Mouse (Mus musculus) adrenal gland (tissue): ENCODE results near the gene 2200002D01Rik.

ENCODE experiments used
- intact Hi-C: fragments of 180-260 bp; cut with DNase I; formaldehyde crosslinking; loops from one replicate; pipeline ENCODE4 v1.15.1; 2025

Gene 2200002D01Rik

DNA sequence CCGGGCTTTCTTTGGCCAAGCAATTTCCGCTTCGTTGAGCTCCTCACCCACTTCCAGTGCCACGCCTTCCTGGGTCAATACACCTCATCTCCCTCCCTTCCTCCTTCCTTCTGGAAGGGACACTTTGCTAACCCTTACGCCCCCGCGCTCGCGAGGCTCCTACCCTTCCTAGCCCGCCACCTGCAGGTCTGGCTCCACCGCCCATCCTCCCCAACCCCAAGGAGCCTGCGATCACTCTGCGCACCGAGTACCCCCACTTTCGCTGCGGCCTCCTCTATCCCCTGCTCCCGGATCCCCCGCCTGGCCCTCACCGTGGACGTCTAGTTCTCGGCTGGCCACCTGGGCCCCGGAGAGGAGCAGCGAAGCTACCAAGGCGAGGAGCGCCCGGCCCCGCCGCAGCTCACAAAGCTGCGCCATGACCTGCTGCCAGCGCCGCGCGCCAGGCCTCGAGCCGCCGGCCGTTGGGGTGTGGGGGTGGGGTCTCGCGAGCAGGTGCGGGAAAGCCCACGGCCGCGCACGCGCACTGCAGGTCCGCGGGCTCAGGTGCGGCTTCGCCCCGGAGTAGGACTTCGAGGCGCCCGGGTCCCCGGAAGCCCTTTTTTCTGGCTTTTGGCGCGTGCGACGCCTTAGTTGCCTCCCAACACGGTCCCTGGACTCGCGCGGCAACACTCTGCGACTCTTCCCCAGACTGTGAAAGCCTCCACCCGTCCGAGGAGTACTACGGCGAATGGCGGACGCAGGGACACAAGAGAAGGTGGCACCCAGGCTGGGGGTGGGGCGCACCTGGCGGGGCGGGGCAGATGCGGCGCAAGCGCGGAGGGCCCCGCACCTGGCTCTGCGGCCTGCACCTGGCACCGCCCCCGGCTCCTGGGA, 33.2 kb upstream of the 2200002D01Rik start, which contains the start of gene Spint2:
TSS of gene Spint2 (minus strand) at position 712 of the 873 bp plus-strand sequence.
- intact Hi-C loops: no loop called here

DNA sequence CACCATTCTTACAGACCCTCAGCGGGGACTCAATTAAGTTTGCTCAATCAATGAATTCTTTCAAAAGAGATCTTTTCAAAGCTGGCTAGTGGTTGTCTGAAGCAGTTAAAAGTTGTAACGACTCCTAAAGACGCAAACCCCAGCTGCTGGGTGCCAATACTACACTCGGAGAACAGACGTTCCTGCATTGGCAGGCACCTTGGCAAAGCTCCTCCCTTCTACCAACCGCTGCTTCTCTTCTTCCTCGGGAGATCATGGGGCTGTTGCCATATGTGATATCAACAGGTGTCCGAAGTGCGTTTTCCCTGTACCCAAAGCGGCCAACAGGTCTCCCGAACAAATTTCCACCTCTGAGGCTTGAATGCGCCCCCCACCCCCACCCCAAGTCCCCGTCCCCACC, 32.5 kb upstream of the 2200002D01Rik start:
- intact Hi-C loops: no loop called here

DNA sequence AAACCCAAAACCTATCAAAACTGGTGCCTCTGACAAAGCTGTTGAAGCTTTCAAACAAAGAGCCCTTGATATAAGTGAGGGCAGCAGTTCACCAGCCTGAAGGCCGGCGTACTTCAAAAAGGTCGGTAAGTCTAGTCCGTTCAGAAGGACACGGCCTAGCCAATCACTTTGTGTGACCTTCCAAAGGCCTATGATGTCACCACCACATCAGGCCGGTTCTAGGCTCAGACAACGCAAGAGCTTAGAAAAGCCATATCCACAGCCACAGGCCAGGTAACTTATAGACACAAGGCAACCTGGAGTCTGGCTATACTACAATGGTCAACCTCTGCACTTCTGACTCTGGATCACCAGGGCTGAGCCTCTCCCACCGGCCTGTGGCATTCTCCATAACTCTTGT, 31.7 kb upstream of the 2200002D01Rik start:
- intact Hi-C loops: no loop called here

DNA sequence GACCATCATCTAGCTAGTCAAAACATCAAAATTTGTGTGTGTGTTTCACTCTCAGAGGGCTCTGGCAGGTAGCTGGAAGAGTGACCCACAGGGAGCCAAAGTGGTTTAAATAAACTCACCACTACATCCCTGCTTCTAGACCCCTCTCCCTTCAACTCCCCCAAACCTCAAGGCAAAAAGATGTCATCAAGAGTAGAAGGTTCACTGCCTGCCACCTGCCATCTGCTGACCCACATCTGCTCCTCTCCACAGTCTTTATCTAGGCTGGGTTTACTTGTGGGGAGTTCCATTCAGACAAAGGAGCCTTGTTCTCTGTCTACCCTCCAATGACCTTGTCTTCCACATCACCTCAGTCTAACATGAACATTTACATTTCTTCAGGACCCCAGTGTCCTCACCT, 31.0 kb upstream of the 2200002D01Rik start:
- intact Hi-C loops: no loop called here

DNA sequence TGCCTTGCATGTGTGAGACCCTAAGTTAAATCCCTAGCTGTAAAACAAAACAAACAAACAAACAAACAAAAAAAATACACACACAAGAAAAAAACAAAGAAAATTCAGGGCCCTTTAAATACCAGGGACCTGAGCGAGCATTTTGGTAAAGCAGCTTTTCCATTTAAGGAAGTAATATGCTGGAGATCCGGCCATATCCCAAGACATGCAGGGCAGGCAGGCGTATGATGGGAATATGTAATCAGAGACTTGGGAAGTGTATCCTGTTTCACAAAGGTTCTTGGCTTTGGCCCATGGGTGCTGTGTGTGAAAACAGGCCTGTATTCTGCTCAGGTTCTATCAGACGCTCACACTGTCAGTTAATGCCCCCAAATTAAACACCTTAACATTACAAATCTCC, 29.2 kb upstream of the 2200002D01Rik start:
- intact Hi-C loops: no loop called here

DNA sequence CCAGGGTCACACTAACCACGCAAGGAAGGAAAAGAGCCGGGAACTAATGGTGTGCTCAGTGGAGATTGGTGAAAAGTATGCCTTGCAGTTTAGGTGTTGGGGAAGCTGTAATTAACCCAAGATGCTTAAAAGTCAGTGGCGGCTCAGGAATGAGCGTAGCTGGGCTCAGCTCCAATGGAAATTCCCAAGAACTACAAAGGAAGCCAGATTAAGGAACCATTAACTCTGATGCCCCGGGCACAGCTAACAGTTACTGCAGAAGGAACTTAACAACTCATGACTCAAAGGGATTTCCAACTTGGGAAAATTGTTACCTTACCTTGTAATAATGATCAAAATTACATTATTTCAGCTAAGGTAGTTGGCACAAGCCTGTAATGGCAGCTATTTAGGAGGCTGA, 28.4 kb upstream of the 2200002D01Rik start:
- intact Hi-C loops: no loop called here

DNA sequence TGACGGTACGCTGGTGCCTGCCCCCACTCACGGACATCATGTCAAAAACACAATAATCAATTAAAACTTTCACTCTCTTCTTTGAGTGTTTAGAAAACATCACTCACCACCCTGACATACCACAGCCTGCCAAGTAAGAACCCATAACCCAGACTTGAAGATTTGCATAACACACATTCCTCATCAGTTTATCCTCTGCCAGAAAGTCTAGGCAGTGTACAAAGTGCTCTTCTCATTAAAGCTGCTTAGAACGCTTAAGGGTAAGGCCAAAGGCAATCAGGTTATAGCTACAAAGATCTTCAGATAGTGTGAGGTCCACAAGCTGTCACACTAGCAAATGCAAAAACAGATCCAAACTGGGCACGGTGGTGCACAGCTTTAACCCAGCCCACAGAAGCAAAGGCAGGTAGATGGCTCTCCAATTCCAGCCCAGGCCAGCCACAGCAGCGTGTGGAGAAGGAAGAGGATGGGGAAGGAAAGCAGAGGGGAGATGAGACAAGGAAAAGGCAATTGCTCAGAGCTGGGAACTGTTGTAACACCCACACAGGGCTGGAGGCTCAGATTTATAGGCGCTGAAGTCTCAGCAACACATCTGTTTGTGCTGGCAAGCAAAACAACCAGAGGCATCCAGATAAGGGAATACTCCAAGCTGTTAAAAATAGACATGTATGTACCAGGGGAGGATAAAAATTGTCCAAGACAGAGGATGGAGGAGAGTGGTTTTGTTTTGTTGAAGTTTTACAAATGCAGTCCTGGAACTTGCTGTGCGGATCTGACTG, 23.6 kb upstream of the 2200002D01Rik start:
- intact Hi-C loops: no loop called here

DNA sequence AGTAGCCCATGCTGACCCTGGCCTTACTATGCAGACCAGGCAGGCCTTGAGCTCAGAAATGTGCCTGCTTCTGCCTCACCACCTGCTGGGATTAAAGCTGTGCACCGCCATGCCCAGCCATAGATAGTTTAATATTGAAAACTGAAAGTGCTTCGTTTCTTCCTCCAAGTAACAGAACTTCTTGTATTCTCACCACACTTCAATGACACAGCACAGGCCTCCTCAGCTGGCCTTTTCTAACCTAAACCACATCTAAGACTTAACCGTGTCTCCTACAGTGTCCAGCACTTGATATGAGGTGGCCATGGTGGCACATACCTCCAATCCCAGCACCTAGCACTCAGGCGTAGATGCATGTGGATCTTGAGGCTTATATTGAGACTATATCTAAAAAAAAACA, 22.2 kb upstream of the 2200002D01Rik start:
- intact Hi-C loops: no loop called here

DNA sequence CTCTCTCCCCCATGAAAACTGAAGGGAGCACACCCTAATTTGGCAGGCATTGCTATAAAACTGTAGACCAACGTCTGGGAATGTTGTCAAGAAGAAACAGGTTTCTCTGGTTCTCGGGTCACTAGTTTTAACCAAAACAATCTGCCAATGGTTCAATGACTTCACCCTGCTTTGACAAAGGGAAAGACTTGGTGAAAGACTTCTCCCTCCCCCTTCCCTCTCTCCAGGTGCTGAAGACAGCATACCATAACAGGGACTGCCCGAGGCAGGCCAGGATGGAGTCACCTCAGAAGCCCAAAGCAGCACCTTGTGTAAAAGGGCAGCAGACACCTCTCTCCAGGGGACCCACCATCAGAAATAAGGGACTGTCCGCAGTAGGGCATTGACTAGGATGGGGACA, 18.7 kb upstream of the 2200002D01Rik start:
- intact Hi-C loops: no loop called here

DNA sequence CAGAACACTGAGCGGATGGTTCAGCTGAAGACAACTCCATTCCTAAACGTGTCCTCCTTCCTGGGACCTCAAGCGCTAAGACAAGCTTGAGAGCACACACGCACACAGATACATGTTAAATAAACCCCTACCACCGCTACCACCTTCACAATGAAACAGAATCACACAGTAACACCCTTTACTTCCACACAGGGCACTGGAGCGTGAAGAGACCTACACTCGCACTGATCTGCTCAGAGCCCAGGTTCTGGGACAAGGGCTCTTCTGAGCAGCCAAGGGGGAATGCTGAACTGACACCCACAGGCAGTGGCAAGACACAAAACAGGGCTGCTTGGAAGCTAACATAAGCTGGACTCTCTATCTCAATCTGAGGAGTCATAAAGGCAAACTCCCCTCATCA, 17.4 kb upstream of the 2200002D01Rik start:
- intact Hi-C loops: no loop called here

DNA sequence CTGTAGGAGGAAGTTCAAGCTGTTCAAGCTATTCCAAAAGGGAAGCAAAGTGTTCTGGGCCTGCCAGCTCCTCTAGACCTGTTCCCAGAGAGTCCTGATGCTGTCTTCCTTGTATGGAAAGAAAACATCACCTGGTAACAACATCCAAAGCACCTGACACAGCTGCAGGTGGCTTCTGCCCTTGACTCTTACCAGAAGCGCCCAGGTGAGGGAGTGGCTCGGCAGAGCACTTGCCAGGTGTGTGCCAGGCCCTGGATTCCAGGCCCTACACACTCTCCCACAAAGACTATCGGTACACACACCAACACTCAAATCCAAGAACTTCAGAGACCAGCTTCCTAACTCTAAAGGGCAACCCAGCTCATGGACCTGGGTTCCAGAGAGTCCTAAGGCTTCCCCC, 15.6 kb upstream of the 2200002D01Rik start:
- intact Hi-C loops: no loop called here

DNA sequence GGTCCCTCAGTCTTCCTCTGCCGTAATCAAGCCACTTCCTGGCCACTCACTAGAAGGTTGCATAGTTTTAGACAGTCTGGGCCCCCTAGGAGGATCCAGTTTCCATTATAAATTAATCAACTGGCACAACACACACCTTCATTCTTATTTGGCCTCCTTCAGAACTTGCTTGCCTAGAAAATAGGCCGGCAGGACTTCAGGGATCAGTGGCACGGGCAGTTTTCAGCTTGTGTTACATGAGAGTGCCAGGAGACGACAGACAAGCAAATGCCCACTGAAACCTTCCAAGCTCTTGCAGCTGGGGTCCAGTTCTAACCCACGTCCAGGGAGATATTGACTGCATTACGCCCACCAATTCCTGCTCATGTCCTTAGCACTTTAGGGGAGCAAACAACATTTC, 13.9 kb upstream of the 2200002D01Rik start:
- intact Hi-C loops: no loop called here

DNA sequence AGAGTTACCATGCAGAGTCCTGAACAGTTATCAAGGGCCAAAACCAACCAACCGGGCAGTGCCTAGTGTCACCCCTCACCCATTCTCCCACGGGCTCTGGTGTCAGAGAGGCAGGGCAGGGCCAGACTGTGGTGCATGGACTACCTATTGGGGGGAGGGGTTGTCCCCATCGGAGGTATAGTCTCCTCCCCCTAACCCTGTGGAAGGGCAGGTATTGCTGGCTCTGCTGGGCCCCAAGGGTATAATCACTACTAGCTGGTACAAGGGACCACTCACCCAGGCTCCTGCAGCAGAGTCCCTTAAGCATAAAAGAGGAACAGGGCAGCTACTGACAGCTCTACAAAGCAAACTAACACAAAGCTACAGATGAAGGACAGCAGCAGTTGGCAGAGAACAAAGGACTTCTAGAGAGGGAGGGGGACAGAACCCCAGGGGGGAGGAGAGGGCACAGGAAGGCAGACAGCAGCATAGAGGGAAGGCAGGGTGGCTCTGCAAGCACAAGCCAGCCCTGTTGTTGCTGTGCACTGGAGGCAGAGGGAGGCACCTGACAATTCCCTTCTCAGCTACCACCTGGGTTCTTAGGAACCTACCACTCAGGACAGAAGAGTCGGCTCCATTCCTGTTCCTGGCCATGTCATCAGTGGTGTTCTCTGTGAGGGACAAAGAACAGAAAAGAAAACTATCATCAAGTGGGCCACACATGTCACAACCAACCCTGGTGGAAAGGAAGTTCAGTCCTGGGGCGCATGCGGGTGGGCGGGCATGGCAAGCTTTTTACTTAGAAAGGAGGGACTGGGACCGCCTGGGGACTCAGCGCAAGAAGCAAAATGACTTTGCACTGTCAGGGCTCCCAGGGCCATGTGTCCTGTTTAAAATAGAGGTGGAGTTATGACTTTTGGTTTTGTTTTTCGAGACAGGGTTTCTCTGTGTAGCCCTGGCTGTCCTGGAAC, 11.8 kb upstream of the 2200002D01Rik start:
- intact Hi-C loops: no loop called here

DNA sequence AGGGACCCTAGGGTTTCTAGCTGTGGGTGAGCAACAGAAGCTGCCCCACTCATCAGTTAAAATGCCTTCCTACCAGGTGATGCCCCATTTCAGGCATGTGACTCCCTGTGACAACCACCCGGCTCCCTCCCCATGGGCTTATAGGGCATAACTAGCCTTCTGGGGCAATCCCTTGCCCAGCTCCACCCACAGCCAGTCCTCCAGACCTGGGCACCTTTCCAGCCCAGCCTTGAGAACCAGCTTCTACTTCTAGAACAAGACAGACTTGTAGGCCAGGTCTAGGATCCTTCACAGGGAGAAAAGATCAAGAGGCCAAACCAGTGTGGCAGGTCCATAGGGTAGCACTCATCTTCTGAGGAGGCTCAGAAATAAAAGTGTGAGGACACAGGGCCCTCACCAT, 9.1 kb upstream of the 2200002D01Rik start:
- intact Hi-C loops: no loop called here

DNA sequence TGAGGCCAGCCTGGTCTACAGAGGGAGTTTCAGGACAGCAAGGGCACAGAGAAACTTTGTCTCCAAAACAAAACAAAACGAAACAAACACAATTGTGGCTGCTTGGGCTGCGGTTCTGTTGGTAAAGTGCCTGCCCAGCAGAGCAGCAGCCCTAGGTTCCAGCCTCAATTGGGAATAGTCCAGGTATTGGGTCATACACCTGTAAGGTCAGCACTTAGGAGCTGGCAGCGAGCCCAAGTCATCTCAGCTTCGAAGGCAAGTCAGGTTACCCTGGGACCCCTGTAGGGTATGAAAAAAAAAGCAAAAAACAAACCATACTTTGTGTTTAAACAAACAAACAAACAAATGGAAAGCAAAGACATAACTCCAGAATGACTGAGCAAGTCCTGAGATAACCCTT, 7.6 kb upstream of the 2200002D01Rik start:
- intact Hi-C loops: no loop called here

DNA sequence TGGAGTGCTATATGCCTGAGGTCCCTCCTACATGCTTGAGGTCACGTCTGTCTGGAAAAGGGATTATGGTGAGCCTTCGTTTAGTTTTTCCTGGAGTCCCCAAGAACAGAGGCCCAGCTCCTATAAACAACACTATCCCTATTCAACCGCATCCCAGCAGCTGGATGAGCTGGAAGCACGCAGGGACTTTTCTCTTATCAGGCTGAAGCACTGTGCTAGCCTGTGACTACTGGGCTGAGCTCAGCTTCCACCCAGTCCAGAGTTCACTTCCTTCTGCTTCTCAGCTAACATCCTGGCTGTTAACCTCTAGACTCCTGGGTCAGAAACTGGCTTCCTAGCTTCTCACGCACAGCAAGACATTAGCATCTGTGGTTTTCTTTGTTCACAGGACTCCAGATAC, 5.6 kb upstream of the 2200002D01Rik start:
- intact Hi-C loops: no loop called here

DNA sequence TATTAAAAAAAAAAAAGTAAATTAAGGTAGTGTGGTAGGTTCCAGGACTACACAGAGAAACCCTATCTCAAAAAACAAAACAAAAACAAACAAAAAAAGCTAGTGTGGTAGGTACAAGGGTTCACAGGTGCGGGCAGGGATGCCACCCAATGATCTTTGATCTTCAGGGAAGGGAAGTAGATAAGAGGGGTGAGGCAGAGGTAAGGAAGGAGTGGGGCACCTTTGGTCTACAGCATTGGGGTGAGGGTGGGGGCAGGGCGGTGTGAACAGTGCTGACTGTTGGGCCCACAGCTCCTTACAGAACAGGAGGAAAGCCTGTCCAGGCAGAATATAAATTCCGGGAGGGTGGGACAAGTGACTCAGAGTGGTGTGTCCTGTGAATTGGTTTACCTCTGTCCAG, 2.9 kb upstream of the 2200002D01Rik start:
- intact Hi-C loops: no loop called here

DNA sequence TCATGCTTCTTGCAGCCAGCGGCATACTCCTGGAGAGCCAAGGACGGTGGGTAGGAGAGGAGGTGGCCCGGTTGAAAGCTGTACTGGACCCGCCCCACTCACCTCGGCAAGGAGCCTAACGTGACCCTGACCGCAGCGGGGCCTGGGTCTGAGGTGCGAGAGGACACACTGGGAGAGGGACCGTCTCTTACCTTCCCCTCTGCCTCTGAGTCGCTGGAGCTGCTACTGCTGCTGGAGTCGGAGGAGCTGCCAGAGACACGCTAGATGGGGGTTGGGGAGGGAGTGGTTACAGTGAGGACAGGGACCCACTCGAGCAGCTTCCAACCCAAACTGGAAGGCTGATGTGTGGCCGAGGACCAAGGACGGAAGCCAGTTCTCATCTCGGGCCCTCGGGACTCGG, 560 bp downstream of the 2200002D01Rik start:
- intact Hi-C loops: loop anchor here (5.0 kb wide), 2 partner anchors 50 to 65 kb away; partner anchors contain the start of gene Psmd8

DNA sequence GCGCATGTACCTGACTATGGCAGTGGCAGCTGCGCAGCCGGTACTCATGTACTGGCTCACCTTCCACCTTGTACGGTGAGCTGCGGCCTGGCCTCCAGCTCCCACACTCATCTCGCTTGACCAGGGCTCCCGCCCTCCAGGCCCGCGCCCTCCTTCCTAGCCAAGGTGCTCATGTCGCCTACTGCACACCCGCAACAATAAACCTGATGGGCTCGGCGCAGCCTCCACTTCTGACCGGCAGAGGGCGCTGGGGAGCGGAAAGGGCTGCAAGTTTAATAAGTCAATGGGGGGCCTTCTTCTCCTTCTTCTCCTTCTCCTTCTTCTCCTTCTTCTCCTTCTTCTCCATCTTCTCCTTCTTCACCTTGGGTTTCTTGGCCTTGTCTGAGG, 959 bp downstream of the 2200002D01Rik start:
- intact Hi-C loops: loop anchor here (5.0 kb wide), 2 partner anchors 50 to 65 kb away; partner anchors contain the start of gene Psmd8

DNA sequence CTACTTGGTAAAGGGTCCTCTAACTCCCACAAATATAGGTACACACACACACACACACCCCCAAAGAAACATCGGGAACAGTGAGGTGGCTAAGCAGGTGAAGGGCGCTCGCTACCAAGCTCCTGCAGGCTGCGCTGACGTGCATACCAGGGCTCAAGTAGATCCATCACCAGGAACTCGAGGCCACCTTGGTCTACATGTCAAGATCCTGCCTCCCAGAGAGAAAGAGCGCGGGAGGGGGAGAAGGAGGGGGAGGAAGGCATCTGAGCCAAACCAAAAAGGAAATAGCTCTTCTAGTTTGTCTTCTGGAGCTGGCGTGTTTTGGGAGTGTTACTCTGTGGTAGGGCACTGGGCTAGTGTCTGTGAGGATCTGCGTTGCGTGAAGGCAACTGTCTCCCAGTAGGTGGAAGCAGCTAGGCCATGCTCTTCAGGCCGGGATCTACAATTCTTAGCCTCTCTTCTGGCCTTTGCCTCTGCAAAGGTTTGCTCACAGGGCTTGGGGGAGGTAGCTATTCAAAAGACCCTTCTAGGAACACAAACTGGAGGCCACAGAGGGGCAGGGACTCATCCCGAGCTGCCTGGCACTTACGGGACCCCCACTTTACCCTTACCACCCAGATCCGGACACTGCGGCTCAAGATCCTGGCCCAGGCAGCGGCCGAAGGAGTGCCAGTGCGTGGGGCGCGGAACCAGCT, 1.5 kb downstream of the 2200002D01Rik start:
- intact Hi-C loops: loop anchor here (5.0 kb wide), 2 partner anchors 51 to 64 kb away; partner anchors contain the start of gene Psmd8
